Mouse (Mus musculus) embryonic facial prominence, embryonic 13.5 days (tissue): ENCODE measurements around the gene Nudt9. TPM values are rescaled to one million over a fixed set of nuclear protein-coding genes. Genes with fewer than 3 reads are reported as not detected.
A peak's percentile ranks its signal among the peaks of the same experiment; 100 is the strongest.

Experiments used
- ATAC-seq: fragments of 200-750 bp; cut with Nextera tagmentation; 2 replicates; pipeline ENCODE4 v1.8.0; 2017; ENCODE audit warnings: low read depth; ENCODE audit not compliant: insufficient number of reproducible peaks, insufficient read depth, low FRiP score, low TSS enrichment
- H3K27ac ChIP-seq: fragments of 300-500 bp; sonication (generic); 2 replicates; pipeline ENCODE4 v1.5.1; 2015; ENCODE audit warnings: moderate library complexity, mild to moderate bottlenecking, inconsistent platforms
- H3K27me3 ChIP-seq: fragments of 300-500 bp; sonication (generic); 2 replicates; pipeline ENCODE4 v1.6.1; 2015; ENCODE audit warnings: mild to moderate bottlenecking, inconsistent platforms
- H3K36me3 ChIP-seq: fragments of 300-500 bp; sonication (generic); 2 replicates; pipeline ENCODE4 v1.6.1; 2015; ENCODE audit warnings: mild to moderate bottlenecking, inconsistent platforms
- H3K4me1 ChIP-seq: fragments of 300-500 bp; sonication (generic); 2 replicates; pipeline ENCODE4 v1.6.1; 2015; ENCODE audit warnings: inconsistent platforms
- H3K4me2 ChIP-seq: fragments of 300-500 bp; sonication (generic); 2 replicates; pipeline ENCODE4 v1.6.1; 2015; ENCODE audit warnings: moderate library complexity, mild to moderate bottlenecking, inconsistent platforms
- H3K4me3 ChIP-seq: fragments of 300-500 bp; sonication (generic); 2 replicates; pipeline ENCODE4 v1.5.1; 2015; ENCODE audit warnings: mild to moderate bottlenecking, inconsistent platforms
- H3K9ac ChIP-seq: fragments of 300-500 bp; sonication (generic); 2 replicates; pipeline ENCODE4 v1.6.1; 2015; ENCODE audit warnings: mild to moderate bottlenecking, inconsistent platforms
- H3K9me3 ChIP-seq: fragments of 300-500 bp; sonication (generic); 2 replicates; pipeline ENCODE4 v1.6.1; 2016; ENCODE audit warnings: inconsistent platforms
- WGBS: fragments of 180-500 bp; shearing (Covaris S2); methylation state at CpG from one replicate; pipeline ENCODE4 v1.1.7; 2015; ENCODE audit warnings: mixed read lengths; 5-methylcytosine and 5-hydroxymethylcytosine counted together
- polyA plus RNA-seq: library from polyadenylated mRNA; unstranded; fragments of >200 nt; fragmentation: Nextera tagmentation; extraction: Ambion mirVana; gene quantifications from 2 replicates; pipeline ENCODE4 v1.2.1, GENCODE M21; 2015

Gene Nudt9
- polyA plus RNA-seq, 1 experiment from 2014 or later: 63.0 TPM

DNA sequence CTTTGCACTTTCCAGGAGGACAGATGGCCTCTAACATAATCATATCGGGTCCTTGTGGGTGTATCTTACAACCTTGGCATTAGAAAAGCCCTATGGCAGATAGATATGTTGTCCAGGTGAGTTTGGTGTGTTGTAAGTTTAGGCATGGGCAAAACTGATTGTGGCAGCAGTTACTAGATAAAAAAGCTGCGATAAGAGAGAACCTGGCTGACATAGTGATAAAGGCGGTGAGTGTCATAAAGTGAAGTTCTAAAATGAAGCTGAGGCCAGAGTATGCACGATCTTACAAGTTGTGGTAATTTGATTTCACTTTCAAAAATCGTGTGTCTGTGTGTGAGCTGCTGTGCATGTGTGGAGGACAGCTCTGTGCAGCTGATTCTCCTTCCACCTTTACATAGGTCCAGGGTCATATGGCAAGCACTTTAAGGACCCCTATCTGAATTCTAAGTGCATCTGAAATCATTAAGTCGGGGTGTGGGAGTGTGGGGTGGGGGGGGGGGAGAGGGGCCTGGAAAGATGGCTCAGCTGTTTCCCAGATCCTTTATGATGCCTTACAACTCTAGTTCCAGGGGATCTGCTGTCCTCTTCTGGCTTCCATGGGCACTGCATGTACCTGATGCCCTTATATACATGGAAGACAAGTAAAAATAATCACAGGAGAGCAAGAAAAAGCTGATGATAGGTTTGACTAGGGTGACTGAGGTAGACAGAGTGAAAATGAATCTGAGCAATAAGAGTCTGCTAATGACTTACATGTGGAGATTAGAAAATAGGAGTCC is 6.8 kb upstream of the Nudt9 start:
- no peak for ATAC-seq
- Histone ChIP-seq H3K27me3 (no peaks in the 10 kb centered on the region), H3K36me3 (no peaks in the 10 kb centered on the region), H3K27ac (no peak overlapping the region), H3K4me3 (no peak overlapping the region), H3K9me3 (no peaks in the 10 kb centered on the region), H3K4me2 (no peak overlapping the region), H3K9ac (no peak overlapping the region), H3K4me1 (peaks cover 4% of the 10 kb centered on the region; the same call in 1 of the 2 replicates)
- WGBS: 67% methylated on average over 6 of the region's 6 CpGs

DNA sequence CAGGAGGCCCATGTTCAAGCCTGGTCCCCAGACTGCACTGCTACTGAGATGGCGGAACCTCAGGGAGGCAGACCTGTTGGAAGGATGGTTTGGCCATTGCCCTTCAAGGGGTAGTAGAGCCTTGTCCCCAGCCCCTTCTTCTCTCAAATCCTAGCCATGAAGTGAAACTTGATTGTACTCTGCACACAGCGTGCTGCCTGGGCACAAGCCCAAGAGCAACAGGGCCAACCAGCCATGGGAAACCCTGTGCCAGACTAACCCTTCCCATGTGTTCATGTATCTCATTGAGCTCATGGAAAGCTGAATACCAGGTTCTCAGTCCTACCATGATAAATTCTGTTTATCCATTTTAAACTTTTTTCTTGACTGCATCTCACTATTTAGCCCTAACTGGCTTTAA is 3.2 kb upstream of the Nudt9 start:
- no peak for ATAC-seq
- 88% methylated on average over 2 of the region's 2 CpGs for WGBS
- Histone ChIP-seq H3K27me3 (no peaks in the 10 kb centered on the region), H3K27ac (peak overlapping the region; percentile 48), H3K4me2 (no peak overlapping the region), H3K9ac (no peak overlapping the region), H3K36me3 (no peaks in the 10 kb centered on the region), H3K4me3 (no peak overlapping the region), H3K4me1 (peaks cover 15% of the 10 kb centered on the region), H3K9me3 (no peaks in the 10 kb centered on the region)

DNA sequence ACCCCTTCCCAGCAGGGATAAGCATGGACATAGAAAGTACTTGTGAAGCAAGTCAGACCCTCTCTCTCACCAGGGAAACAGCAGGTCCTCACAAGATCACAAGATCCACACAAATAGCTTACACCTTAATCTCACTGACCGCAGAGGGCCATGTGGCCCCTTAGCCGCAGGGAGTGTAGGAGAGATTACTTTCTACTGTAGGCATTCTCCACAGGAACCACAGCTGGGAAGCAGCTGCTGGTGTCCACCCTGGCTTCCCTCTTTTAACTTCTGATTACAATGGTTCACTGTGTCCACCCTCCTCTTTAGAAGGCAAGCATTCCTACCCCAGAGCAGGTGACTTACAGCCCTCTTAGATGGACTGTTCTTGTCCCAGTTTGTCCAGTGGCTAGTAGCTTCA is 2.4 kb upstream of the Nudt9 start:
- no peak for ATAC-seq
- Histone ChIP-seq H3K9ac (0 out of 2 replicates have a peak overlapping the region, but pooled peaks have one; percentile 1), H3K4me3 (no peak overlapping the region), H3K4me1 (peaks cover 20% of the 10 kb centered on the region), H3K27ac (peak overlapping the region; percentile 48; the same call in 1 of the 2 replicates), H3K27me3 (no peaks in the 10 kb centered on the region), H3K4me2 (no peak overlapping the region), H3K9me3 (no peaks in the 10 kb centered on the region), H3K36me3 (no peaks in the 10 kb centered on the region)
- WGBS: 40% methylated on average over 2 of the region's 2 CpGs

DNA sequence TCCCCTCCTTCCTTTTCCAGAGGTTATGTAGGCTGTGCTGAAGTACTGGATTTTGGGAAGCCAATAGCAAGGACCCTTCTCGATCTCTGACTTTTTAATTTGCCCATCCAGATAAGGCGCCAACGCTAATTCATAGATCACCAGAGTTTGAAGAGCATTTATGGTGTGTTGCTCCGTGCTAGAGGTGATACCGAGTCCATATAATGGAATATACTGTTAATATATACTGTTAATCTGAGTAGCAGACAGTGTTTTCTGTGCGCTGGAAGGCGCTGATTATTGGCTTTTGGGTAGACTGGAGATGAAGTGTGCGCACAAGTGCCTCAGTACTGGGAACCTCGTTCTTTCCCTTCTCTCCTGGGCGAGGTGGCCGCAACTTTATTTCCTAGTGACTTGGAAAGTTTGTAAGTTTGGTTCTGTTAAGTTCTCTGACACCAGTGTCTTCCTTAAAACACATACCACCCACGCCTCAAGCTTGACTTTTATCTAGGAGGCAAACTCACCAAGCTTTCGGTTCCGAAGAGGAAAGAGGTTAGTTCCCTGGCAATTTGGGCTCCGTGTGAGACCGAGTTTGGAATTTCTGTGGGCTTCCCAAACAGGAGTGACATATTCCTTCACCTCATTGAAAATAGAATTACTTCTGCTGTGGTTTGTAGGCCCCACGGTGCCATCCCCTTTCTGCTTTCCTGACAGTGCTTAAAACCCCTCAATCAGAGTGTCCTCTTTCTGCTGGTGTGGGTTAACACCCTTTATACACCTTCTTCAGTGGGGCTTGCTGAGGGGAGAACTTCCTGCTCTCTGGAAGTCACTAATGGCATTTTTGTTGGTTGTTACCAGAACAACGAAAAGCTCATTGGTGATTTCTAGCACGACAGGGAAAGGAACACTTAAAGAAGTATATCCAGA is 1.3 kb downstream of the Nudt9 start:
- Histone ChIP-seq H3K27ac (peak overlapping the region; percentile 89), H3K4me1 (peaks cover 20% of the 10 kb centered on the region), H3K9me3 (no peaks in the 10 kb centered on the region), H3K36me3 (peaks cover 20% of the 10 kb centered on the region), H3K27me3 (no peaks in the 10 kb centered on the region), H3K4me2 (peak overlapping the region; percentile 78), H3K4me3 (peak overlapping the region; percentile 89), H3K9ac (peak overlapping the region; percentile 91)
- ATAC-seq: no peak; the same call in 1 of the 2 replicates
- WGBS: 7% methylated on average over 19 of the region's 19 CpGs

- Histone ChIP-seq H3K36me3 (peaks cover 27% of the 10 kb centered on the region), H3K4me2 (peak overlapping the region; percentile 78), H3K27me3 (no peaks in the 10 kb centered on the region), H3K9ac (peak overlapping the region; percentile 91; the same call in 1 of the 2 replicates), H3K4me1 (peaks cover 20% of the 10 kb centered on the region), H3K9me3 (no peaks in the 10 kb centered on the region), H3K4me3 (peak overlapping the region; percentile 89), H3K27ac (no peak overlapping the region)
- no peak for ATAC-seq
- 53% methylated on average over 4 of the region's 4 CpGs for WGBS
Observed at GRCm38 (mm10) chr5:104048139-104048538, 2.0 kb downstream of the Nudt9 start.

GRCm38 (mm10) chr5:104052956-104053355 is 6.8 kb downstream of the Nudt9 start:
- Histone ChIP-seq H3K9me3 (no peaks in the 10 kb centered on the region), H3K9ac (no peak overlapping the region), H3K4me1 (peaks cover 4% of the 10 kb centered on the region), H3K27me3 (no peaks in the 10 kb centered on the region), H3K27ac (no peak overlapping the region), H3K4me3 (no peak overlapping the region), H3K36me3 (peaks cover 37% of the 10 kb centered on the region), H3K4me2 (no peak overlapping the region)
- WGBS: 60% methylated on average over 8 of the region's 8 CpGs
- ATAC-seq: no peak

DNA sequence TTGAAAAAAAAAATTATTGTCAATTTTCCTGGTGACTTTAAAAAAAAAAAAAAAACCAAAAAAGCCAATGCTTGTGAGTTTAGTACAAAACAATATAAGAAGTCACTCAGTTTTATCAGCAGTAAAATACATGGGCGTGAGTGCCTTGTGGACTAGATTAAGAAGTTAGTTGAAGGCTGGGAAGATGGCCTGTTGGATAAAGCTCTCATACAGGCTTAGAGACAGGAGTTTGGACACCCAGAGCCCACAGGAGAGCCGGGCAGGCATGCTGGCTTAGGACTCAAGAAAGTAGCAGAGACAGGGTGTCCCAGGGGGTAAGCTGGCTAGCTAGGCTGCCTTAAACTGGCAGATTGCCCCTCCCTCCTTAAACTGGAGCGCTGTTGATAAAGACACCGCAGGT is 8.8 kb downstream of the Nudt9 start:
- Histone ChIP-seq H3K4me3 (no peak overlapping the region), H3K36me3 (peaks cover 54% of the 10 kb centered on the region), H3K9me3 (no peaks in the 10 kb centered on the region), H3K4me2 (no peak overlapping the region), H3K27me3 (no peaks in the 10 kb centered on the region), H3K4me1 (no peaks in the 10 kb centered on the region), H3K27ac (no peak overlapping the region), H3K9ac (no peak overlapping the region)
- ATAC-seq: no peak
- WGBS: 90% methylated on average over 4 of the region's 4 CpGs

GRCm38 (mm10) chr5:104055816-104056215 is 9.7 kb downstream of the Nudt9 start:
- no peaks in the 10 kb centered on the region for H3K27me3 ChIP-seq
- H3K4me1 ChIP-seq: no peaks in the 10 kb centered on the region
- WGBS: 71% methylated on average over 4 of the region's 4 CpGs
- H3K9me3 ChIP-seq: no peaks in the 10 kb centered on the region
- no peak overlapping the region for H3K9ac ChIP-seq
- H3K27ac ChIP-seq: no peak overlapping the region
- peaks cover 58% of the 10 kb centered on the region for H3K36me3 ChIP-seq
- no peak overlapping the region for H3K4me3 ChIP-seq
- no peak for ATAC-seq
- no peak overlapping the region for H3K4me2 ChIP-seq

GRCm38 (mm10) chr5:104056295-104056694 is 10.2 kb downstream of the Nudt9 start:
- no peaks in the 10 kb centered on the region for H3K27me3 ChIP-seq
- H3K9ac ChIP-seq: no peak overlapping the region
- no peak overlapping the region for H3K4me3 ChIP-seq
- H3K27ac ChIP-seq: no peak overlapping the region
- no peak for ATAC-seq
- 79% methylated on average over 7 of the region's 7 CpGs for WGBS
- H3K4me1 ChIP-seq: no peaks in the 10 kb centered on the region
- no peaks in the 10 kb centered on the region for H3K9me3 ChIP-seq
- H3K4me2 ChIP-seq: no peak overlapping the region
- H3K36me3 ChIP-seq: peaks cover 58% of the 10 kb centered on the region

DNA sequence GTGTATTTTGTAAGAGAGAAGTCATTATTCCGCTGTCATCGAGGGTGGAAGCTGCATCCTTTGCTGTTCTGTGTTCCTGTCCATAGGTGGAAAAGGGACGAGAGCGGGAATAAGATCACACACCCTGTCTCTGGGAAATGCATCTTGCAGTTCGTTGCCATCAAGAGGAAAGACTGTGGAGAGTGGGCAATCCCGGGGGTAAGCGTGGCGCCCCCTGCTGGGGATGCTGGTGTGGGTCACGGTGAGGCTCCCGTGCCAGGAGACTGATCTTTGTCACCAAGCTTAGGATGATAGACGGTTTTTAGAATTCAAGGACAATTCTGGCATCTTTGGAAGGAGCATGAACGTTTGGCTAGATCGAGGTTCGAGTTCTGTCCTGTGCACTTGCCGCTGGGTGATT is 11.9 kb downstream of the Nudt9 start:
- 62% methylated on average over 15 of the region's 15 CpGs for WGBS
- Histone ChIP-seq H3K9me3 (no peaks in the 10 kb centered on the region), H3K9ac (no peak overlapping the region), H3K27me3 (no peaks in the 10 kb centered on the region), H3K36me3 (peaks cover 58% of the 10 kb centered on the region), H3K27ac (no peak overlapping the region), H3K4me2 (no peak overlapping the region), H3K4me3 (no peak overlapping the region), H3K4me1 (no peaks in the 10 kb centered on the region)
- no peak for ATAC-seq

DNA sequence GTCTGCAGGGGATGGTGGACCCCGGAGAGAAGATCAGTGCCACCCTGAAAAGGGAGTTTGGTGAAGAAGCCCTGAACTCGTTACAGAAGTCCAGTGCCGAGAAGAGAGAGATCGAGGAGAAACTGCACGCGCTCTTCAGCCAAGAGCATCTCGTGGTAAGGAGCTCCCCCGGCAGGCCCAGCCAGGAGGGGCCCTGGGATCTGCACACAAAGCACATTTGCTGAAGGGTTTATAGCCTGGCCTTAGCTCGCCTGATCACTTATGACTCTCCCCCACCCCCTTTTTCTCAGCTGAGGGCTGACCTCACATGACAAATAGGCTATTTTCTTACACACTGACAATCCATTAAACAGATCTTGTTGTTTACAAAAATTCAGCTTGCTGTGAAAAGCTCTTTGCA is 13.5 kb downstream of the Nudt9 start:
- H3K4me1 ChIP-seq: no peaks in the 10 kb centered on the region
- no peak overlapping the region for H3K9ac ChIP-seq
- no peak for ATAC-seq
- no peak overlapping the region for H3K4me2 ChIP-seq
- no peak overlapping the region for H3K4me3 ChIP-seq
- no peak overlapping the region for H3K27ac ChIP-seq
- H3K27me3 ChIP-seq: no peaks in the 10 kb centered on the region
- 87% methylated on average over 9 of the region's 9 CpGs for WGBS
- H3K36me3 ChIP-seq: peaks cover 64% of the 10 kb centered on the region
- H3K9me3 ChIP-seq: no peaks in the 10 kb centered on the region
